Mouse (Mus musculus): ENCODE data around the gene Ror1. TPM values are rescaled to one million over a fixed set of nuclear protein-coding genes. Genes with fewer than 3 reads are reported as not detected.

Gene Ror1
- polyA plus RNA-seq, 1 experiment from 2014 or later = 1.5 TPM

DNA sequence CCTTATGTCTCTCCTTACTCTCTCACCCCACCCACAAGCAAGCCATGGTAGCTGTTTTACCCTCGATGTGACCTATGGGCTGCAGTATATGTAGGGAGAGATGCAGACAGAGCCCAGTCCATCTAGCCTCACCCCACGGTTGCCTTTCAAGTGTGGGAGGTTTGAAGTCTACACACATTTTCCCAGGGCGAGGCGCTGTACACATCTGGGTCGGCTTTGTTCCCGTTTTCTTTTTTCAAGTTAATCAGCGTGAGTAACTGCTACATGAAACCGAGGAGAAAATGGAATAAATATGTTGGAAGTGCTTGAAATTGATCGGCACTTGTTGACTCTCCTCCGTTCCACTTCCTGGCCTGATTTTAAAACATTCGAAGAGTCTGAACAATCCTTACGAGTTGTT lies 108.8 kb downstream of the Ror1 start:
- H3K36me3 ChIP-seq (replicated peaks; ENCODE audit: control insufficient read depth, insufficient read depth) = no peaks in the 10 kb centered on the region

DNA sequence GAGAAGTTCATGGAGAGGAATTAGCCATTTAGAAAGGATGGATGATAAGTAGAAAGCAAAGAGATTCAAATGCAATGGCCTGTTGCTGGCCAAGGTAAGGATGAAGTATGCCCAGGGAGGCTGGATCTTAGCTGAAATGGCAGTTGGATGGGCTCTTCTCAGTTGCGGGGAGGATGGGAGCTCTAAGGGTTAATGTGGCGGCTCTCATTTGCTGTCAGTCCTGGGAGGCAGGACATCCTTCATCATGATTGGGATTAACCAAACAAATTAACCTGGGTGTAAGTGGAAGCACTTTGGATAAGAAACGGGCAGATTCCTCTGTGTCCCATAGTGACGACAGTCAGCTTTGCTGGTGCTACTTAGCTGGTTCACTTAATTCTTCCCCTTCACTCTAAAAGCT lies 112.5 kb downstream of the Ror1 start:
- DNase-seq (ENCODE audit: low spot score) (no peak), ATAC-seq (ENCODE audit: low FRiP score) (no peak)
- H3K4me1 ChIP-seq (replicated peaks; ENCODE audit: control insufficient read depth, insufficient read depth, low read length) = no peaks in the 10 kb centered on the region
- H3K27me3 ChIP-seq (ENCODE audit: control insufficient read depth, insufficient read depth, low read length) = no peaks in the 10 kb centered on the region
- no peaks in the 10 kb centered on the region for H3K9me3 ChIP-seq (ENCODE audit: control insufficient read depth, low read length)
- H3K4me2 ChIP-seq (replicated peaks) = no peak overlapping the region
- H3K4me3 ChIP-seq (replicated peaks; ENCODE audit: low read length) = no peak overlapping the region
- H3K36me3 ChIP-seq (replicated peaks; ENCODE audit: control insufficient read depth, insufficient read depth) = no peaks in the 10 kb centered on the region
- H3K9ac ChIP-seq = no peak overlapping the region
- WGBS = 68% methylated on average over 4 of the region's 4 CpGs
- H3K27ac ChIP-seq = no peak overlapping the region

More for the DNA sequence above, 108.8 kb downstream of the Ror1 start:
- Histone ChIP-seq H3K9me3 (ENCODE audit: control insufficient read depth, low read length) (no peaks in the 10 kb centered on the region), H3K4me1 (replicated peaks; ENCODE audit: control insufficient read depth, insufficient read depth, low read length) (no peaks in the 10 kb centered on the region), H3K9ac (no peak overlapping the region), H3K4me2 (replicated peaks) (no peak overlapping the region), H3K4me3 (replicated peaks; ENCODE audit: low read length) (no peak overlapping the region), H3K27ac (no peak overlapping the region), H3K27me3 (ENCODE audit: control insufficient read depth, insufficient read depth, low read length) (no peaks in the 10 kb centered on the region)
- ATAC-seq (ENCODE audit: low FRiP score) (no peak), DNase-seq (ENCODE audit: low spot score) (no peak)
- 86% methylated on average over 12 of the region's 12 CpGs for WGBS

DNA sequence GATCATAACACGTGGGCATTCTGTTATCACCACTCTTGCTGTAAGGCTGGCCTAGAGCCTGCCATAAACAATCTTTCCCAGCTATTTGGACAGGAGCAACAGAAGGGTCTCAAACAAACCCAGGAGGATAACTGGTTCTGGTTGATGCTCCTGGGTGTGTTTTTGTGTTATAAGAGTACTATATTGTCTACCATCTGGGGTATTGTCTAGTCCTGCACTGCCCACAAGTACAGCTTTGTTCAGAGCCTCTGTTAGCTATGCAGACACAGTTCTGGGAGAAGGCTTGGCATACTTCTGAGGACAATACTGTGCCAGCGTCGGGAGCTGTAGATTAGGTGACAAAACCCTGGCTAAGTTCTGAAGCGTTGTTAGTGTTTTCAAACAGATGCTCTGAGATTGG lies 113.5 kb downstream of the Ror1 start:
- no peak for ATAC-seq (ENCODE audit: low FRiP score)
- H3K27me3 ChIP-seq (ENCODE audit: control insufficient read depth, insufficient read depth, low read length) = no peaks in the 10 kb centered on the region
- WGBS = 65% methylated on average over 4 of the region's 4 CpGs

GRCm38 (mm10) chr4:100211331-100211730 lies 115.7 kb downstream of the Ror1 start:
- Histone ChIP-seq H3K4me3 (replicated peaks; ENCODE audit: low read length) (no peak overlapping the region), H3K4me2 (replicated peaks) (no peak overlapping the region), H3K27me3 (ENCODE audit: control insufficient read depth, insufficient read depth, low read length) (no peaks in the 10 kb centered on the region), H3K27ac (no peak overlapping the region), H3K9me3 (ENCODE audit: control insufficient read depth, low read length) (no peaks in the 10 kb centered on the region), H3K9ac (no peak overlapping the region), H3K36me3 (replicated peaks; ENCODE audit: control insufficient read depth, insufficient read depth) (no peaks in the 10 kb centered on the region), H3K4me1 (replicated peaks; ENCODE audit: control insufficient read depth, insufficient read depth, low read length) (no peaks in the 10 kb centered on the region)
- WGBS = 79% methylated on average over 4 of the region's 4 CpGs
- DNase-seq (ENCODE audit: low spot score) (no peak), ATAC-seq (ENCODE audit: low FRiP score) (no peak)

More for the DNA sequence above, 113.5 kb downstream of the Ror1 start:
- Histone ChIP-seq H3K27ac (no peak overlapping the region), H3K4me2 (replicated peaks) (no peak overlapping the region), H3K36me3 (replicated peaks; ENCODE audit: control insufficient read depth, insufficient read depth) (no peaks in the 10 kb centered on the region), H3K4me3 (replicated peaks; ENCODE audit: low read length) (no peak overlapping the region), H3K4me1 (replicated peaks; ENCODE audit: control insufficient read depth, insufficient read depth, low read length) (no peaks in the 10 kb centered on the region), H3K9ac (no peak overlapping the region), H3K9me3 (ENCODE audit: control insufficient read depth, low read length) (no peaks in the 10 kb centered on the region)
- DNase-seq (ENCODE audit: low spot score) = no peak

DNA sequence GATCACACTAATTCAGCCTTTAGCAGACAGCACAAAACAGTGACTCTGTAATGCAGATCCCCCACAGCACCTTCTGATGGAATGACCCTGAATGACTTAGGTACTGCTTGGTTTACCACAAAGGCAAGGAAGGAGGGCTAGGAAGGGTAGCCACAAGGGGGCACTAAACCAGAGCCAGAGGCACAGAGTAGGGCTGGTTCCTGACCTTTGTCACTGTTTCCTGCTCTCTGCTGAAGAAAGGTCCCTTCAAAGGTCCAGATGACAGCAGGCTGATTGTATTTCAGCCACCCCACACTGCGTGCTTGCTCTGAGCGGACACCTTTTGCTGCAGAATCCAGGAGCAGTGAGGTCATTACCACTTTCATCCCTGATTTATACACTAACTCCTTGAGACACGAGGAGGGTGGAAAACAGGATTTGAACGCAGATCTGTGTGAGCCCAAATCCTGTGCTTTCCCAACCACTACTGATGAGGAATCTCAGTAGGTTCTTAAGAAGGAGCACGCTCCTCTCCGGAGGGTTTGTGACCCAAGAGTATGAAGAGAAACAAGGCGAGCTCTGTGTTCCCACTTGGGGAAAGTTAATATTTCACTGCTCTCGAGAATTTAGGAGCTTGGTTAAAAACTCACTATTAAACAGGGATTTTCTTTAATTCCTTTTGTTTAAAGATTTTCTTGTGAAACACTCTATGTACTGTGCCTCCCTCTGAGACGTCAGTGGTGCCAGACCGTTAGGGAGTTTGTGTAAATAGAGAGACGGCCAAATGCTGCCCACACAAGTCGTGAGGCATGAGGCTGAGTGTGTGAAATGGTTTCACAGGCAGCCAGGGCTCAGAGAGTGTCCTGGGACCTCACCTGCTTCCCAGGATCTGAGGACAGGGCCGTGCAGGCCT lies 119.0 kb downstream of the Ror1 start:
- no peak overlapping the region for H3K4me2 ChIP-seq (replicated peaks)
- no peaks in the 10 kb centered on the region for H3K27me3 ChIP-seq (ENCODE audit: control insufficient read depth, insufficient read depth, low read length)
- H3K36me3 ChIP-seq (replicated peaks; ENCODE audit: control insufficient read depth, insufficient read depth) = no peaks in the 10 kb centered on the region
- DNase-seq (ENCODE audit: low spot score) (no peak), ATAC-seq (ENCODE audit: low FRiP score) (no peak)
- H3K4me1 ChIP-seq (replicated peaks; ENCODE audit: control insufficient read depth, insufficient read depth, low read length) = no peaks in the 10 kb centered on the region
- 71% methylated on average over 13 of the region's 13 CpGs for WGBS
- H3K9ac ChIP-seq = no peak overlapping the region
- H3K9me3 ChIP-seq (ENCODE audit: control insufficient read depth, low read length) = no peaks in the 10 kb centered on the region
- no peak overlapping the region for H3K4me3 ChIP-seq (replicated peaks; ENCODE audit: low read length)
- H3K27ac ChIP-seq = no peak overlapping the region

DNA sequence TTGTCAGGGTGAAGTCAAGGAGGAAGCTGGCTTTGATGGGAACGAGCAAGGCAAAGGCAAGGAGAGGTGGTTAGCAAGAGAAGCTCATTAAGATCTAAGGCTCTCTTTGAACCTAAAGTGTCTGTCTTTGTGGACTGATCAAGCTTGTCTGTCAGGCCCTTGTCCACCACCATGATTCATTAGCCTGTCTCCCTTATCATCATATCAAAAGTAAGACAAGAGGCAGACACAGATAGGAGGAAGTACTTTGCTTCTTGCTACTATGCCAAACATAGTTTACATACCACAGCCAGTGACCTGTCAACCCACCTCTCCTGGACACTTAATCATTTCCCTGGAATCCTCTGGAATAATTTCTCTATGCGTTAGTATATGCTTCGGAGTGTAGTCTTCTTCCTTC lies 121.0 kb downstream of the Ror1 start:
- no peaks in the 10 kb centered on the region for H3K27me3 ChIP-seq (ENCODE audit: control insufficient read depth, insufficient read depth, low read length)
- H3K9ac ChIP-seq = no peak overlapping the region
- DNase-seq (ENCODE audit: low spot score) (no peak), ATAC-seq (ENCODE audit: low FRiP score) (no peak)
- no peaks in the 10 kb centered on the region for H3K4me1 ChIP-seq (replicated peaks; ENCODE audit: control insufficient read depth, insufficient read depth, low read length)
- H3K27ac ChIP-seq = no peak overlapping the region
- no peak overlapping the region for H3K4me2 ChIP-seq (replicated peaks)
- H3K9me3 ChIP-seq (ENCODE audit: control insufficient read depth, low read length) = no peaks in the 10 kb centered on the region
- H3K36me3 ChIP-seq (replicated peaks; ENCODE audit: control insufficient read depth, insufficient read depth) = no peaks in the 10 kb centered on the region
- no peak overlapping the region for H3K4me3 ChIP-seq (replicated peaks; ENCODE audit: low read length)
- WGBS = 77% methylated on average over 3 of the region's 3 CpGs

GRCm38 (mm10) chr4:100219026-100219425 lies 123.4 kb downstream of the Ror1 start:
- 73% methylated on average over 4 of the region's 4 CpGs for WGBS
- no peak overlapping the region for H3K4me2 ChIP-seq (replicated peaks)
- no peaks in the 10 kb centered on the region for H3K9me3 ChIP-seq (ENCODE audit: control insufficient read depth, low read length)
- no peak for ATAC-seq (ENCODE audit: low FRiP score)
- H3K27ac ChIP-seq = no peak overlapping the region
- DNase-seq (ENCODE audit: low spot score) = peak; percentile 24
- no peaks in the 10 kb centered on the region for H3K27me3 ChIP-seq (ENCODE audit: control insufficient read depth, insufficient read depth, low read length)
- no peaks in the 10 kb centered on the region for H3K4me1 ChIP-seq (replicated peaks; ENCODE audit: control insufficient read depth, insufficient read depth, low read length)
- no peak overlapping the region for H3K9ac ChIP-seq
- no peaks in the 10 kb centered on the region for H3K36me3 ChIP-seq (replicated peaks; ENCODE audit: control insufficient read depth, insufficient read depth)
- no peak overlapping the region for H3K4me3 ChIP-seq (replicated peaks; ENCODE audit: low read length)

DNA sequence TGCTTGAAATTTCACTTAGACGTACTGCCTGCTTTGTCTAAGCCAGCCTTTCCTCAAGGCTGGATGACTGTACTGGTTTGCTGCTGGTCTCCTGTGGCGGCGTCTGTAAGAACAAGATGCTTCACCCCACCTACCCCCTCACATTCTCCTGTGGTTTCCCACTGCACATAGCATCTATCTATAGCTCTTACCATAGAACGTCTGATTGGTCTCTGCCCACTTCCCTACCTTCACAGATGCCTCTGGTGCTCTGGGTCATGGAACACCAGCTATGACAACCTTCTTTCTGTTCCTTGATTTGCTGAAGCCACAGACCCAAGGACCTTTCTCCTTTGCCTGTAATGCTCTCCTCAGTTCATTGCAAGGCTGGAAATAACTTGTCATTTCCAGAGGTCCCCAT lies 124.0 kb downstream of the Ror1 start:
- no peak overlapping the region for H3K9ac ChIP-seq
- WGBS = 90% methylated on average over 4 of the region's 4 CpGs
- H3K4me3 ChIP-seq (replicated peaks; ENCODE audit: low read length) = no peak overlapping the region
- H3K27me3 ChIP-seq (ENCODE audit: control insufficient read depth, insufficient read depth, low read length) = no peaks in the 10 kb centered on the region
- no peaks in the 10 kb centered on the region for H3K36me3 ChIP-seq (replicated peaks; ENCODE audit: control insufficient read depth, insufficient read depth)
- H3K4me1 ChIP-seq (replicated peaks; ENCODE audit: control insufficient read depth, insufficient read depth, low read length) = no peaks in the 10 kb centered on the region
- no peak for DNase-seq (ENCODE audit: low spot score)
- ATAC-seq (ENCODE audit: low FRiP score) = no peak
- H3K4me2 ChIP-seq (replicated peaks) = no peak overlapping the region
- no peak overlapping the region for H3K27ac ChIP-seq
- H3K9me3 ChIP-seq (ENCODE audit: control insufficient read depth, low read length) = no peaks in the 10 kb centered on the region

DNA sequence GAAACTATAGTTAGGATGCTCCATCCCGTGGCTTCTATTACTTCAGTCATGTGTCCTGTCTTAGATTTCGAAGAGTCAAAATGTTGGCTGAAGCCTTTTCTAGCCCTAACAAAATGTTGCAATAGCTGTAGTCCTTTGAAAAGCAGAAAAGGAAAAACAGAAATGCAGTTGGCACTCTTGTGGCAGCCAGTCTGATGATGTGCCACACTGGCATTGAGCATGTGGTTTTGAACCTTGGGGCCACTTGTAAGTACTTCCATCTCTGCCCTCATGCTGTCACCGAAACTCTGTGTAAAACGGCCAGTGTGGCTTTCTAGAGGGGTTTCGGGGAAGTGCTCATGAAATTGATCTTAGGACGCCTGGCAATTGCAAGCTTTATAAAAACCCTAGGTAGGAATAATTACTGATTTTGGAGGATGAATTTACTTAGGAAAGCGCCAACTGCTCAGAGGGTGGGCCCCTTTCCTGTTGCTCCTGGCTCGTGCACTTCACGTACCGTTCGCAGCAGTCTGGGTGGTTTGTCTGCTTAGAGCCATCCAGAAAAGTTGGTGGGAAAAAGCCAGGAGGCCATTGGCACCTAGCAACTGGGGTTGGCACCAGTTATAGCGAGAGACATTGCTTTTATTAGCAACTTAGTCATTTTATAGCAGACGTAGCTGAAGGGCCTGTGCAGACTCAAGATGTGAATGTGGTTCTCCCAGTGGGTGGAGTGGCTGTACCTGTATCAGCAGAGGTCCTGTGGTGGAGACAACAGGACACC lies 126.6 kb downstream of the Ror1 start:
- no peak overlapping the region for H3K4me2 ChIP-seq (replicated peaks)
- H3K27me3 ChIP-seq (ENCODE audit: control insufficient read depth, insufficient read depth, low read length) = no peaks in the 10 kb centered on the region
- H3K4me1 ChIP-seq (replicated peaks; ENCODE audit: control insufficient read depth, insufficient read depth, low read length) = no peaks in the 10 kb centered on the region
- DNase-seq (ENCODE audit: low spot score) (no peak), ATAC-seq (ENCODE audit: low FRiP score) (no peak)
- WGBS = 81% methylated on average over 13 of the region's 13 CpGs
- no peaks in the 10 kb centered on the region for H3K36me3 ChIP-seq (replicated peaks; ENCODE audit: control insufficient read depth, insufficient read depth)
- no peaks in the 10 kb centered on the region for H3K9me3 ChIP-seq (ENCODE audit: control insufficient read depth, low read length)
- no peak overlapping the region for H3K9ac ChIP-seq
- no peak overlapping the region for H3K27ac ChIP-seq
- H3K4me3 ChIP-seq (replicated peaks; ENCODE audit: low read length) = no peak overlapping the region

Measured in hindbrain, embryonic 14.5 days (tissue).